Mouse (Mus musculus) hindlimb bud, embryonic 11.5 days (tissue): ENCODE results near the gene Nprl3.
"Not testable (repeated sequence)": the region's sequence is repeated elsewhere in the genome, so short reads cannot be mapped to it uniquely, and the experiment has no call there.

Experiments used
- DNase-seq: peaks from one replicate; pipeline ENCODE4 v3.0.0-alpha.2; 2012; ENCODE audit warnings: low read depth, low spot score; ENCODE audit errors: extremely low spot score

Gene Nprl3

GRCm38 (mm10) chr11:32285031-32285775, 17.7 kb upstream of the Nprl3 start:
- DNase-seq: no peak

- not testable (repeated sequence) for DNase-seq
These were observed 17.1 kb upstream of the Nprl3 start for GRCm38 (mm10) chr11:32284582-32284981.

GRCm38 (mm10) chr11:32283091-32283777, 15.7 kb upstream of the Nprl3 start, which contains the start of gene Hba-a1:
Gene Hba-a1 (plus strand): TSS chr11:32283511.
- not testable (repeated sequence) for DNase-seq

GRCm38 (mm10) chr11:32281416-32282144, 14.1 kb upstream of the Nprl3 start:
- no peak for DNase-seq

GRCm38 (mm10) chr11:32280646-32281045, 13.1 kb upstream of the Nprl3 start:
- no peak for DNase-seq

GRCm38 (mm10) chr11:32278458-32278957, 11.0 kb upstream of the Nprl3 start:
- DNase-seq: no peak

GRCm38 (mm10) chr11:32277736-32278457, 10.4 kb upstream of the Nprl3 start:
- no peak for DNase-seq

- DNase-seq: no peak
These were observed 8.8 kb upstream of the Nprl3 start, which contains the start of gene Hba-x for GRCm38 (mm10) chr11:32276347-32276746. Gene Hba-x (plus strand): TSS chr11:32276400.

- no peak for DNase-seq
These were observed 3.7 kb upstream of the Nprl3 start for GRCm38 (mm10) chr11:32271178-32271577.

- no peak for DNase-seq
These were observed 1.4 kb upstream of the Nprl3 start for GRCm38 (mm10) chr11:32268952-32269351.

GRCm38 (mm10) chr11:32267964-32268363, 457 bp upstream of the Nprl3 start:
- no peak for DNase-seq

GRCm38 (mm10) chr11:32266776-32267175, 731 bp downstream of the Nprl3 start:
- DNase-seq: no peak

GRCm38 (mm10) chr11:32266194-32266593, 1.3 kb downstream of the Nprl3 start:
- no peak for DNase-seq

- DNase-seq: no peak
These were observed 2.3 kb downstream of the Nprl3 start for GRCm38 (mm10) chr11:32265117-32265738.

GRCm38 (mm10) chr11:32262674-32263415, 4.7 kb downstream of the Nprl3 start:
- DNase-seq: no peak

- DNase-seq: no peak
These were observed 10.9 kb downstream of the Nprl3 start for GRCm38 (mm10) chr11:32256566-32256965.

- DNase-seq: no peak
These were observed 11.4 kb downstream of the Nprl3 start for GRCm38 (mm10) chr11:32256146-32256545.

- DNase-seq: no peak
These were observed 14.4 kb downstream of the Nprl3 start for GRCm38 (mm10) chr11:32253121-32253520.

- DNase-seq: no peak
These were observed 16.4 kb downstream of the Nprl3 start for GRCm38 (mm10) chr11:32250880-32251763.
